Mouse (Mus musculus) ES-E14 (cell line): ENCODE measurements around the gene Tigd4. TPM values are rescaled to one million over a fixed set of nuclear protein-coding genes. Genes with fewer than 3 reads are reported as not detected.

ENCODE experiments used
- DNase-seq: peaks from one replicate; pipeline ENCODE4 v3.0.0-alpha.2; 2013; ENCODE audit warnings: low read depth, low spot score
- H3K27ac ChIP-seq: 2 replicates; pipeline ENCODE4 v1.5.1; 2012; ENCODE audit warnings: low read depth, mild to moderate bottlenecking, low read length, moderate library complexity, mixed read lengths; ENCODE audit not compliant: poor library complexity, insufficient read depth, severe bottlenecking
- H3K36me3 ChIP-seq: 2 replicates; pipeline ENCODE4 v1.6.1; 2012; ENCODE audit warnings: mild to moderate bottlenecking, low read length, moderate library complexity, mixed read lengths; ENCODE audit not compliant: control insufficient read depth, poor library complexity, insufficient read depth, severe bottlenecking
- H3K4me1 ChIP-seq, 2 experiments: fragments of 150-350 bp in 1 of 2; sonication (generic) in 1 of 2; 2 replicates each; pipeline ENCODE4 v1.6.1; 2012; ENCODE audit warnings: low read length in 2 of 2, mild to moderate bottlenecking in 1 of 2, mixed read lengths in 1 of 2; ENCODE audit not compliant: control insufficient read depth in 2 of 2, insufficient read depth in 2 of 2, poor library complexity in 1 of 2
- H3K4me3 ChIP-seq, 2 experiments: fragments of 150-350 bp in 1 of 2; sonication (generic) in 1 of 2; 2 replicates each; pipeline ENCODE4 v1.5.1; 2012; ENCODE audit warnings: low read length in 2 of 2, low read depth in 1 of 2, mild to moderate bottlenecking in 1 of 2, mixed read lengths in 1 of 2; ENCODE audit not compliant: insufficient read depth in 1 of 2, poor library complexity in 1 of 2, severe bottlenecking in 1 of 2
- H3K9ac ChIP-seq: 2 replicates; pipeline ENCODE4 v1.6.1; 2012; ENCODE audit warnings: low read depth, mild to moderate bottlenecking, low read length, mixed read lengths; ENCODE audit not compliant: poor library complexity, insufficient read depth, severe bottlenecking
- H3K9me3 ChIP-seq: fragments of 150-350 bp; sonication (generic); 2 replicates; pipeline ENCODE4 v1.6.1; 2012; ENCODE audit warnings: low read depth, mild to moderate bottlenecking, low read length; ENCODE audit not compliant: control insufficient read depth, insufficient read depth
- CHD2 ChIP-seq: IDR thresholded peaks from 2 replicates; pipeline ENCODE4 v1.6.1; 2014; ENCODE audit warnings: mild to moderate bottlenecking, low read depth, low read length, inconsistent platforms
- HCFC1 ChIP-seq: IDR thresholded peaks from 2 replicates; pipeline ENCODE4 v1.6.1; 2012; ENCODE audit warnings: low read length, inconsistent platforms, borderline replicate concordance; ENCODE audit not compliant: insufficient read depth
- MAFK ChIP-seq: IDR thresholded peaks from 2 replicates; pipeline ENCODE4 v1.6.1; 2014; ENCODE audit warnings: mild to moderate bottlenecking, low read depth, low read length, inconsistent platforms; ENCODE audit not compliant: insufficient read depth
- ZC3H11A ChIP-seq: IDR thresholded peaks from 2 replicates; pipeline ENCODE4 v1.6.1; 2012; ENCODE audit warnings: low read depth, mild to moderate bottlenecking, inconsistent platforms, low read length, borderline replicate concordance
- ZNF384 ChIP-seq: IDR thresholded peaks from 2 replicates; pipeline ENCODE4 v1.6.1; 2012; ENCODE audit warnings: low read depth, low read length, inconsistent platforms
- in situ Hi-C, 2 experiments: fragments of 600-800 bp; cut with MboI; formaldehyde crosslinking; loops; one replicate each; pipeline ENCODE4 v1.15.1; 2025; ENCODE audit warnings: low sequenced_read_pairs in 2 of 2, inconsistent platforms in 1 of 2; ENCODE audit not compliant: unreplicated experiment in 2 of 2
- total RNA-seq: library from RNA; depleted of rRNA; stranded (reverse); fragments of 300-350 nt; gene quantifications from 2 replicates; pipeline ENCODE4 v1.2.3, GENCODE M21; 2012

Tigd4 gene
- total RNA-seq, 1 experiment, result not detected

DNA sequence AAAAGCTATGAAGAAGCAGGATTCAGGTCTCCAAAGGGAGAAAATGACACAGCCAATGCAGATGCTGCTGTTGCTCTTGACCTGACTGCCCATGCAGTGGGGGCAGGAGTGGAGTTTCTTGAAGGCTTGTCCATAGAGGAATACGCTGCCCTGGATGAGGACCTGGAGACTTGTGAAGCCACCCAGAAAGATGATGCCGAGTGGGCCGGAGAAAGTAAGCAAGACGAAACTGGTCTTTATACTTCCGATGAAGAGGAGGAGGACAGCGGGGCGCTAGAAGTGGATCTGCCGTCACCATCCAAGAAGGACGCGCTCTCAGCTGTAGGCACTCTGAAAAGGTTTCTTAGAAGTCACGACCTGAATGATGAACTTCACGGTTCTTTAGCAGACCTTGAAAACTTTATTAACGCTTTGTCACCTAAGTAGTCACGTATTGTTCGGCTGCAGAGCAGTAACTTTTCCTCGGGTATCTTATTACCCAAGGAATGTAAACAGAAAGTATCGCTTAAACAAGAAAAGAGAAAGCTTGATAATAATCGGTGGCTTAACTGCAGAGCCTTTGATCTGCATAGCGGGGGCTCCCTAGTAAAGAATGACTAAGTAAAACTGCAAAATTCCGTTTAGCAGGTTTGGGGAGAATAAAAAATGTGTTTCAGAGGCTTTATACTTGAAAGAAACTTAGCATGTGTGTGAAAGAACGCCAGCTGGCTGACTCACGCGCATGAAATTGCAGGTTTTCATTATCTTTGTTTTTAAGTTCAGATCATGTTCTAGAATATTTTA, 1.7 kb downstream of the Tigd4 start:
- Histone ChIP-seq H3K9me3 (no peaks in the 10 kb centered on the region), H3K4me1 (0 out of 4 replicates have a peak, but pooled peaks cover 0 to 2% of the 10 kb centered on the region in 2 experiments), H3K36me3 (no peaks in the 10 kb centered on the region), H3K4me3 (no peak overlapping the region), H3K9ac (no peak overlapping the region), H3K27ac (no peak overlapping the region)
- DNase-seq, result no peak
- TF ChIP-seq CHD2 (no peak), MAFK (peak; percentile 78), ZNF384 (no peak), HCFC1 (no peak)
- in situ Hi-C loops, result no loop called here

DNA sequence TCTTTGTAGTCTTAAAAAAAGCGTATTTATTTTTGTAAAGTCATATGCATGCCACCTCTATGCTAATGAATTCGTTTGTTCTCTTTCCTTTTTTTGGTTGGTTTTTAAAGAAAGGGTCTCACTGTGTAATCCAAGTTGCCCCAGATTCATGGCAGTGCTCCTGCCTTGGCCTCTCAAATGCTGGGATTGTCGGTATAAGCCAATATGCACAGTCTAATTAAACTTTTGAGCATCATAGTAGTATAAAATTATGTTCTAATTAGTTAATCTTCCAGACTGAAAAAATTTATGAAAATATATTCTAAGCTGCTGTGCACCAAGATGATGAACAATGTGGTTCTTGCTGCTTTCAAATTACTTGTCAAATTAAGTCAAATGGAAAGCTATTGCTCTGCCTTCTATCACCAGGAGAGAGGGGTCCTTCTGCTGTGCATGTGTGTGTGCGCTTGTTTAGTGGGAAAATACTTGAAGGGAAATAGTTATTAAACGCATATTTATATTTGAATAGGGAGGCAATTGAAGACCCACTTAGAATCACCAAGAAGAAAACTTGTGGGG, 2.4 kb downstream of the Tigd4 start:
- Histone ChIP-seq H3K9me3 (no peaks in the 10 kb centered on the region), H3K36me3 (no peaks in the 10 kb centered on the region), H3K4me3 (no peak overlapping the region), H3K4me1 (0 out of 4 replicates have a peak, but pooled peaks cover 0 to 2% of the 10 kb centered on the region in 2 experiments), H3K9ac (no peak overlapping the region), H3K27ac (no peak overlapping the region)
- DNase-seq, result no peak
- no peak for TF ChIP-seq HCFC1
- no peak for TF ChIP-seq CHD2
- TF ChIP-seq MAFK, result no peak
- TF ChIP-seq ZC3H11A, result no peak
- no peak for TF ChIP-seq ZNF384
- in situ Hi-C loops, result no loop called here

DNA sequence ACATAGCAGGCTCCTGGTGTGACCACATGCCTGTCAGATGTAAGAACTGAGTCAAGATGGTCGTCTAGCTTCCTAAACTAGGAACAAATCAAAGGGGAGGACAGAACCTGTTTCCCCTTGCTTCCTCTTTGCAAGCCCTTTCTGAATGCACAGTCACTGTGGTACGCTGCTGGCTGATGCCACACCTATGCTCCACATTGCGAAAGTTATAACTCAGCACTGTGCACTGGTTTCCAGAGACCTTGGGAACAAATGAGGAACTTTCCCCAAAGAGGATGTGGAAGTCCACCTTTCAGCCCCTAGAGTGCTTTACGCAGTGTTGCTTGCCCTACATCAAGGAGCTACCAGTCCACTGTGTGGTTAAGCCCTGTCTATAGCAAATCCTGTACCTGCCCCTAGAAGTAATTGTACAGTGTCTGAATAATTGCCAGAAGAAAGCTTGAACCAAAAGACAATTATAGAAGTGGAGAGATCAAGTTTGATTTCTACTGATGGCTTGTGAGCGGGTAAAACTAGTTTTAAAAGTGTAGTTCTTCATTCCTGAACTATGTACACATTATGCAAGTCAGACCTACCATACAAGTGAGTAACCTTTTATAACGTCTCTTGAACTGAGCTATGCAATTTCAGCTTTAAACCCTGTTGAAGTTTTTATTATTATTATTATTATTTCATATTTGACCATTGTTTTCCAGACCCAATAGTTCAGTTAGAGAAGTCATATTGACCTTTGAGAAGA, 4.8 kb downstream of the Tigd4 start:
- no peak for DNase-seq
- Histone ChIP-seq H3K9ac (no peak overlapping the region), H3K36me3 (no peaks in the 10 kb centered on the region; the same call in 1 of the 2 replicates), H3K4me3 (no peak overlapping the region), H3K4me1 (0 out of 4 replicates have a peak, but pooled peaks cover 0 to 3% of the 10 kb centered on the region in 2 experiments), H3K9me3 (no peaks in the 10 kb centered on the region), H3K27ac (no peak overlapping the region)
- TF ChIP-seq ZC3H11A (no peak), CHD2 (no peak), MAFK (no peak), ZNF384 (no peak), HCFC1 (no peak)
- in situ Hi-C loops, result no loop called here

DNA sequence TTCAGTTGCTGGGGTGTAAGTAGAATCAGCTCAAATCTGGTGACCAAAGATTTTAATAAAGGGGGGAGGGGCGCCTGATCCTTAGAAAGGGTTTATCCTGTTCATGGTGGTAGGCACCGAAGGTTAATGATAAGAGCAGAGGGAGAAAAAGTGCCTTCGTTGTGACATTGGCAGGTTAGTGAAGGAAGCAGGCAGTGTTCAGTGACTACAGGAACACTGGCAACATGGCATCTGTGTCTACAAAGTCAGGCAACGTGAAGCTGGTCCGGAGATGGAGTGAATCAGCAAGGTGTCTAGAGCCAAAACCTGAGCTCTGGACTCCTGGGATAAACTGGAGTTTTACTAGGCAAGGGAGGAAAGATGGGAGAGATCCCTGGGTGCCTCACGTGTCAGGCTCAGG, 5.4 kb downstream of the Tigd4 start:
- H3K4me1 ChIP-seq, result 0 out of 4 replicates have a peak, but pooled peaks cover 0 to 3% of the 10 kb centered on the region in 2 experiments
- no peak overlapping the region for H3K4me3 ChIP-seq
- no peak for TF ChIP-seq ZC3H11A
- TF ChIP-seq CHD2, result no peak
- no peak for TF ChIP-seq ZNF384
- no peak for TF ChIP-seq MAFK
- TF ChIP-seq HCFC1, result no peak
- H3K27ac ChIP-seq, result no peak overlapping the region
- in situ Hi-C loops, result no loop called here
- H3K9me3 ChIP-seq, result no peaks in the 10 kb centered on the region
- DNase-seq, result no peak
- no peak overlapping the region for H3K9ac ChIP-seq
- no peaks in the 10 kb centered on the region; the same call in 1 of the 2 replicates for H3K36me3 ChIP-seq
